Mouse (Mus musculus) T-helper 2 cell (primary cell): Measurements from ENCODE around the gene Mtch1.
"Not testable (repeated sequence)": the region's sequence is repeated elsewhere in the genome, so short reads cannot be mapped to it uniquely, and the experiment has no call there.

Experiments used
- in situ Hi-C: fragments of 300-600 bp; cut with MboI, MseI; formaldehyde crosslinking; loops from one replicate; pipeline ENCODE4 v1.15.1; 2025; ENCODE audit warnings: high pct_unique_total_duplicates

Gene Mtch1

GRCm38 (mm10) chr17:29363109-29363508, 15.4 kb upstream of the Mtch1 start:
- in situ Hi-C loops: no loop called here

GRCm38 (mm10) chr17:29361982-29362691, 14.4 kb upstream of the Mtch1 start:
- in situ Hi-C loops: no loop called here

GRCm38 (mm10) chr17:29360761-29361221, 13.1 kb upstream of the Mtch1 start, which contains the start of gene Fgd2:
Gene Fgd2, plus strand, starts transcription at chr17:29360914.
- in situ Hi-C loops: no loop called here

GRCm38 (mm10) chr17:29358928-29359327, 11.2 kb upstream of the Mtch1 start:
- in situ Hi-C loops: no loop called here

GRCm38 (mm10) chr17:29356882-29357281, 9.1 kb upstream of the Mtch1 start:
- in situ Hi-C loops: no loop called here

GRCm38 (mm10) chr17:29356479-29356856, 8.7 kb upstream of the Mtch1 start:
- in situ Hi-C loops: no loop called here

GRCm38 (mm10) chr17:29355841-29356478, 8.2 kb upstream of the Mtch1 start:
- in situ Hi-C loops: no loop called here

GRCm38 (mm10) chr17:29355461-29355840, 7.7 kb upstream of the Mtch1 start:
- in situ Hi-C loops: no loop called here

- in situ Hi-C loops: not testable (repeated sequence)
Observed at GRCm38 (mm10) chr17:29351056-29351455, 3.3 kb upstream of the Mtch1 start.

- in situ Hi-C loops: no loop called here
Observed at GRCm38 (mm10) chr17:29348996-29349395, 1.3 kb upstream of the Mtch1 start.

GRCm38 (mm10) chr17:29347126-29347644, 549 bp downstream of the Mtch1 start:
- in situ Hi-C loops: no loop called here

- in situ Hi-C loops: no loop called here
Observed at GRCm38 (mm10) chr17:29346496-29347125, 1.1 kb downstream of the Mtch1 start.

- in situ Hi-C loops: no loop called here
Observed at GRCm38 (mm10) chr17:29345272-29345671, 2.5 kb downstream of the Mtch1 start.

- in situ Hi-C loops: no loop called here
Observed at GRCm38 (mm10) chr17:29343241-29343640, 4.5 kb downstream of the Mtch1 start.

GRCm38 (mm10) chr17:29342010-29342910, 5.5 kb downstream of the Mtch1 start:
- in situ Hi-C loops: no loop called here

- in situ Hi-C loops: no loop called here
Observed at GRCm38 (mm10) chr17:29341591-29342003, 6.1 kb downstream of the Mtch1 start.

- in situ Hi-C loops: no loop called here
Observed at GRCm38 (mm10) chr17:29340406-29341261, 7.1 kb downstream of the Mtch1 start.

- in situ Hi-C loops: no loop called here
Observed at GRCm38 (mm10) chr17:29339170-29339768, 8.5 kb downstream of the Mtch1 start.

- in situ Hi-C loops: no loop called here
Observed at GRCm38 (mm10) chr17:29337979-29338823, 9.5 kb downstream of the Mtch1 start.
